Mouse (Mus musculus): ENCODE results near the gene Wwox. TPM values are rescaled to one million over a fixed set of nuclear protein-coding genes. Genes with fewer than 3 reads are reported as not detected.
"Not testable (repeated sequence)": the region's sequence is repeated elsewhere in the genome, so short reads cannot be mapped to it uniquely, and the experiment has no call there.

The Wwox gene
- polyA plus RNA-seq, 1 experiment: 12.4 TPM

- Histone ChIP-seq H3K27ac (ENCODE audit: insufficient read depth, low read depth, low read length) (no peak overlapping the region), H3K4me1 (ENCODE audit: control insufficient read depth, insufficient read depth, low read length) (0 out of 2 replicates have a peak, but pooled peaks cover 3% of the 10 kb centered on the region), H3K4me3 (ENCODE audit: insufficient read depth, low read length) (no peak overlapping the region)
- TF ChIP-seq CTCF (IDR thresholded peaks at IDR 0.05; ENCODE audit: low read depth, low read length): no peak
- no peak for TF ChIP-seq POLR2A (IDR thresholded peaks at IDR 0.05; ENCODE audit: borderline replicate concordance, low read depth, low read length)
These were observed 375.6 kb downstream of the Wwox start for GRCm38 (mm10) chr8:114814769-114815736.

DNA sequence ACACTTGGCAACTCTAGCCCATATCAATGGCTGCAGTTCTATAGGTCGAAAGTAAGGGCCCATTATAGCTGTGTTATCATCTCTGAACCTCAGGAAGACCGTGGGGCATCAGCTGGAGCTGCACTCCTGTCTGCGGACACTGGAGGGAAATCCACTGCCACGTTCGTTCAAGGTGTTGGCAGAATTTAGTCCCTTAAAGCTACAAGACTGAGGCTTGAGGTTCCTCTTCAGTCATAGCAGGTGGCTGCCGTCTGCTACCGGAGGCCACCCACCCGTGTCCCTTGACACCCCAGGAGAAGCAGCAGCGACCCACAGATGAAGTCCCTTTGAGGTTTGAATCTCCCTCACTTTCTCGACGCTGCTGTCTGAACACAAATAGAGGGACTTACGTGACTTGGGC, 376.9 kb downstream of the Wwox start:
- Histone ChIP-seq H3K4me3 (ENCODE audit: insufficient read depth, low read length) (no peak overlapping the region), H3K27ac (ENCODE audit: insufficient read depth, low read depth, low read length) (no peak overlapping the region), H3K4me1 (ENCODE audit: control insufficient read depth, insufficient read depth, low read length) (0 out of 2 replicates have a peak, but pooled peaks cover 3% of the 10 kb centered on the region)
- TF ChIP-seq POLR2A (IDR thresholded peaks at IDR 0.05; ENCODE audit: borderline replicate concordance, low read depth, low read length) (no peak), CTCF (IDR thresholded peaks at IDR 0.05; ENCODE audit: low read depth, low read length) (no peak)

- no peak for TF ChIP-seq POLR2A (IDR thresholded peaks at IDR 0.05; ENCODE audit: borderline replicate concordance, low read depth, low read length)
- no peak for TF ChIP-seq CTCF (IDR thresholded peaks at IDR 0.05; ENCODE audit: low read depth, low read length)
- Histone ChIP-seq H3K4me3 (ENCODE audit: insufficient read depth, low read length) (no peak overlapping the region), H3K27ac (ENCODE audit: insufficient read depth, low read depth, low read length) (no peak overlapping the region), H3K4me1 (ENCODE audit: control insufficient read depth, insufficient read depth, low read length) (0 out of 2 replicates have a peak, but pooled peaks cover 3% of the 10 kb centered on the region)
These were observed 377.5 kb downstream of the Wwox start for GRCm38 (mm10) chr8:114816949-114817348.

GRCm38 (mm10) chr8:114821543-114821942, 382.1 kb downstream of the Wwox start:
- Histone ChIP-seq H3K4me3 (ENCODE audit: insufficient read depth, low read length) (no peak overlapping the region), H3K4me1 (ENCODE audit: control insufficient read depth, insufficient read depth, low read length) (no peaks in the 10 kb centered on the region), H3K27ac (ENCODE audit: insufficient read depth, low read depth, low read length) (no peak overlapping the region)
- TF ChIP-seq CTCF (IDR thresholded peaks at IDR 0.05; ENCODE audit: low read depth, low read length): no peak

DNA sequence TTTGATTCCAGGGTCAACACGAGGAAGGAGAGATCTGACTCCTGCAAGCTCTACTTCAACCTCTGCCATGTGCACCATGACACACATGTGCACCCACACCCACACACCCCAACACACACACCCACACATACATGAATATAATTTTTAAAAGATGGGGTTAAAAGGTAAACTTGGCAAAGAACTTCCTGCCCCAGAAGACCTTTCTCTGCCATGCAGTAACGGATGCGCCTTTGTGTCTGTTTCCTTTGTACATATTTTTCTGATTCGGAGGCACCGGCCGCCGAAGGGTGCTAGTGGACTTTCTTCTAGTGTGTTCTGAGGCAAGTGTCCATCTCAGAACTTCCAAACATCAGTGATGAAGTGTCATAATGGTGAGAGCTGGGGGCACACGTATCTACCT, 386.0 kb downstream of the Wwox start:
- no peak for TF ChIP-seq POLR2A (IDR thresholded peaks at IDR 0.05; ENCODE audit: borderline replicate concordance, low read depth, low read length)
- TF ChIP-seq CTCF (IDR thresholded peaks at IDR 0.05; ENCODE audit: low read depth, low read length): no peak
- no peak overlapping the region for H3K27ac ChIP-seq (ENCODE audit: insufficient read depth, low read depth, low read length)
- H3K4me1 ChIP-seq (ENCODE audit: control insufficient read depth, insufficient read depth, low read length): no peaks in the 10 kb centered on the region
- no peak overlapping the region for H3K4me3 ChIP-seq (ENCODE audit: insufficient read depth, low read length)

GRCm38 (mm10) chr8:114826991-114827390, 387.5 kb downstream of the Wwox start:
- no peaks in the 10 kb centered on the region for H3K4me1 ChIP-seq (ENCODE audit: control insufficient read depth, insufficient read depth, low read length)
- no peak for TF ChIP-seq POLR2A (IDR thresholded peaks at IDR 0.05; ENCODE audit: borderline replicate concordance, low read depth, low read length)
- no peak for TF ChIP-seq CTCF (IDR thresholded peaks at IDR 0.05; ENCODE audit: low read depth, low read length)

GRCm38 (mm10) chr8:114827810-114828209, 388.4 kb downstream of the Wwox start:
- not testable (repeated sequence) for H3K27ac ChIP-seq (ENCODE audit: insufficient read depth, low read depth, low read length); H3K4me1 ChIP-seq (ENCODE audit: control insufficient read depth, insufficient read depth, low read length); H3K4me3 ChIP-seq (ENCODE audit: insufficient read depth, low read length)

More at GRCm38 (mm10) chr8:114826991-114827390, 387.5 kb downstream of the Wwox start:
- no peak overlapping the region for H3K27ac ChIP-seq (ENCODE audit: insufficient read depth, low read depth, low read length)
- H3K4me3 ChIP-seq (ENCODE audit: insufficient read depth, low read length): no peak overlapping the region

- TF ChIP-seq CTCF (IDR thresholded peaks at IDR 0.05; ENCODE audit: low read depth, low read length) (no peak), POLR2A (IDR thresholded peaks at IDR 0.05; ENCODE audit: borderline replicate concordance, low read depth, low read length) (no peak)
- Histone ChIP-seq H3K4me3 (ENCODE audit: insufficient read depth, low read length) (no peak overlapping the region), H3K27ac (ENCODE audit: insufficient read depth, low read depth, low read length) (no peak overlapping the region), H3K4me1 (ENCODE audit: control insufficient read depth, insufficient read depth, low read length) (no peaks in the 10 kb centered on the region)
These were observed 392.1 kb downstream of the Wwox start for GRCm38 (mm10) chr8:114831595-114831994.

GRCm38 (mm10) chr8:114832251-114832774, 392.9 kb downstream of the Wwox start:
- Histone ChIP-seq H3K27ac (ENCODE audit: insufficient read depth, low read depth, low read length) (no peak overlapping the region), H3K4me3 (ENCODE audit: insufficient read depth, low read length) (no peak overlapping the region), H3K4me1 (ENCODE audit: control insufficient read depth, insufficient read depth, low read length) (no peaks in the 10 kb centered on the region)
- TF ChIP-seq POLR2A (IDR thresholded peaks at IDR 0.05; ENCODE audit: borderline replicate concordance, low read depth, low read length) (no peak), CTCF (IDR thresholded peaks at IDR 0.05; ENCODE audit: low read depth, low read length) (no peak)

DNA sequence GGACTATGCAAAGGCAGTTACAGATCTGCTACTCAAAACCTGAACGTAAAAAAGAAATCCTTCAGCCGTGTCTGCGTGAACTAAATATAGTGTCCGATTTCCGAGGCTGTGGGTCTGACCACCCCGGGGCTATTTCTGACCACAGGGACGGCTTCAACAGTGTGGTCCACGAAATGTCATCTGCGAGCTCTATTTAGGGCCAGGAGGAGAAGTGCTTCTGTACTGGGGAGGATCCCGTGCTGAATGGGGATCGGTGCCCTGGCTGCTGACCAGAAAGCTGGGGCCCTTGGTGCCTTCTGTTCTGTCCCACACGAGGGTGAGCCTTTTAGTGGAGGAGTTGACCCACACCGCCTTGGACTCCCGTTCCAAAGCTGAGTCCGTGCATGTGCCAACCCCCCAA, 395.3 kb downstream of the Wwox start:
- Histone ChIP-seq H3K4me3 (ENCODE audit: insufficient read depth, low read length) (no peak overlapping the region), H3K4me1 (ENCODE audit: control insufficient read depth, insufficient read depth, low read length) (no peaks in the 10 kb centered on the region), H3K27ac (ENCODE audit: insufficient read depth, low read depth, low read length) (no peak overlapping the region)
- TF ChIP-seq POLR2A (IDR thresholded peaks at IDR 0.05; ENCODE audit: borderline replicate concordance, low read depth, low read length) (no peak), CTCF (IDR thresholded peaks at IDR 0.05; ENCODE audit: low read depth, low read length) (no peak)
